Mouse (Mus musculus): Measurements from ENCODE around the gene Fzd7. TPM values are rescaled to one million over a fixed set of nuclear protein-coding genes. Genes with fewer than 3 reads are reported as not detected.

Fzd7 gene
- 2.5 and 3.1 TPM in 2 replicates for polyA plus RNA-seq (2012; ENCODE audit: low replicate concordance)

GRCm38 (mm10) chr1:59482331-59482695 is at the start of gene Fzd7:
TSS of gene Fzd7 (plus strand) at chr1:59482424.

GRCm38 (mm10) chr1:59516026-59516917 is 34.0 kb downstream of the Fzd7 start, which contains the start of gene Gm973:
TSS of gene Gm973 (plus strand) at chr1:59516264.

Other genes with a start within 250 kb of the Fzd7 start
- 0.33 and 1.5 TPM in 2 replicates for gene Als2, start 245.2 kb upstream of the Fzd7 start, polyA plus RNA-seq (2012; ENCODE audit: low replicate concordance)
- gene Cdk15, start 225.5 kb upstream of the Fzd7 start, polyA plus RNA-seq (2012; ENCODE audit: low replicate concordance) = not detected in 2 replicates
- not detected in 2 replicates for gene Gm973, start 33.8 kb downstream of the Fzd7 start, polyA plus RNA-seq (2012; ENCODE audit: low replicate concordance)
- 6.6 and 352 TPM in 2 replicates for gene Sumo1, start 188.4 kb downstream of the Fzd7 start, polyA plus RNA-seq (2012; ENCODE audit: low replicate concordance)
- 14.6 and 60.0 TPM in 2 replicates for gene Nop58, start 202.5 kb downstream of the Fzd7 start, polyA plus RNA-seq (2012; ENCODE audit: low replicate concordance)